Mouse (Mus musculus) small intestine, adult 2 months (tissue): Measurements from ENCODE around the gene Pdpn. TPM values are rescaled to one million over a fixed set of nuclear protein-coding genes. Genes with fewer than 3 reads are reported as not detected.

Experiments used
- H3K27ac ChIP-seq: fragments of 200-500 bp; 2 replicates; pipeline ENCODE4 v1.5.1; 2012; ENCODE audit warnings: low read depth, low read length, control low read depth, inconsistent platforms; ENCODE audit not compliant: insufficient read depth
- H3K27me3 ChIP-seq: fragments of 200-500 bp; 2 replicates; pipeline ENCODE4 v1.6.1; 2012; ENCODE audit warnings: mild to moderate bottlenecking, moderate library complexity, low read length, inconsistent platforms; ENCODE audit not compliant: control insufficient read depth, insufficient read depth
- H3K36me3 ChIP-seq: fragments of 200-500 bp; 2 replicates; pipeline ENCODE4 v1.6.1; 2012; ENCODE audit warnings: mild to moderate bottlenecking, low read length, control low read depth, inconsistent platforms; ENCODE audit not compliant: control insufficient read depth, insufficient read depth
- H3K4me1 ChIP-seq: fragments of 200-500 bp; 2 replicates; pipeline ENCODE4 v1.6.1; 2012; ENCODE audit warnings: low read length, inconsistent platforms, mixed read lengths; ENCODE audit not compliant: control insufficient read depth, insufficient read depth, insufficient read length
- H3K4me3 ChIP-seq: fragments of 200-500 bp; 2 replicates; pipeline ENCODE4 v1.5.1; 2012; ENCODE audit warnings: low read depth, mild to moderate bottlenecking, control low read depth, inconsistent platforms, low read length, moderate library complexity
- CTCF ChIP-seq: fragments of 200-500 bp; IDR thresholded peaks from 2 replicates; pipeline ENCODE4 v1.5.1; 2012; ENCODE audit warnings: low read depth, mild to moderate bottlenecking, control low read depth, inconsistent platforms, low read length, moderate library complexity, mixed read lengths; ENCODE audit not compliant: insufficient replicate concordance, insufficient read length; ENCODE audit errors: extremely low read depth
- POLR2A ChIP-seq: fragments of 200-500 bp; IDR thresholded peaks from 2 replicates; pipeline ENCODE4 v1.6.1; 2012; ENCODE audit warnings: low read depth, mild to moderate bottlenecking, control low read depth, inconsistent platforms, low read length, moderate library complexity
- WGBS: fragments of 180-500 bp; shearing (Covaris S2); methylation state at CpG from one replicate; pipeline ENCODE4 v1.1.7; 2018; 5-methylcytosine and 5-hydroxymethylcytosine counted together
- polyA plus RNA-seq: library from polyadenylated mRNA; depleted of rRNA; stranded (reverse); fragments of >200 nt; gene quantifications from 2 replicates; pipeline ENCODE4 v1.2.3, GENCODE M21; 2012

Pdpn gene
- polyA plus RNA-seq, 1 experiment, result 1.2 TPM

DNA sequence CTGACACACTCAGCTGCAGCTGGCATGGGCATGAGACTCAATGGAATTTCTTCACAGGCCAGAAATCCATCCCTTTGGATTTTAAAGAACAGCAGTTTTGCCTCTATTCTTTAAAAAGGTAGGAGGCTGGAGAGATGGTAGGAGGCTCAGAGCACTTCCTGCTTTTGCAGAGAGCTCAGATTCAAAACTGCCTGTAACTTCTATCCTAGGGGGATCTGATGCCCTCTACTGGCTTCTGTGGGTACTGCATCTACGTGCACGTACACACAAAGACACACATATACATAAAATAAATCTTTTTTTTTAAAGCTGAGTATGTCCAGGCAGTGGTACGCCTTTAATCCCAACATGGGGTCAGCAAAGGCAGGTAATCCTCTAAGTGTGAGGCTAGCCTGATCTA is 19.2 kb downstream of the Pdpn start:
- H3K4me1 ChIP-seq, result no peaks in the 10 kb centered on the region
- H3K27ac ChIP-seq, result no peak overlapping the region
- TF ChIP-seq POLR2A, result no peak
- TF ChIP-seq CTCF, result no peak
- no peaks in the 10 kb centered on the region for H3K27me3 ChIP-seq
- H3K4me3 ChIP-seq, result no peak overlapping the region
- H3K36me3 ChIP-seq, result no peaks in the 10 kb centered on the region
- WGBS, result 85% methylated on average over 3 of the region's 3 CpGs

DNA sequence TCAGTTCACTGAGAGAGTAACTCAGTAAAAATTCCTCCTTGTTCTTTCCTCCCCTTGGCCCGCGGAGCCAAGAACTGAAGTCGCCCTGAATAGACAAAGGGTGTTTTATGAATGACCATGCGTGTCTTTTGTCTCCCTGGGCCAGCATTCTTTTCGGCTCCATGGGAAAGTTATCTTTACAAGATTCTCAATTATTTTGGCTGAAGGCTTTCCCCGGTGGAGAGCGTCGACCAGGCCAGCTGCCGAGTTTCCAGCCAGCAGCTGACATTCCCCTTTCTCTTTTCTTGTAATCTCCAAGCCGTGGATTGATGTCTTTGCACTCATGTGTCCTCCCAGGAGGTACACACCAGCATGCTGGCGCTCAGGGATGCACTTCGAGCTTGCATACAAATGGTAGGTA is 19.7 kb downstream of the Pdpn start:
- Histone ChIP-seq H3K27ac (no peak overlapping the region), H3K4me1 (no peaks in the 10 kb centered on the region), H3K36me3 (no peaks in the 10 kb centered on the region), H3K4me3 (no peak overlapping the region), H3K27me3 (no peaks in the 10 kb centered on the region)
- 77% methylated on average over 12 of the region's 12 CpGs for WGBS
- TF ChIP-seq POLR2A (no peak), CTCF (no peak)

- Histone ChIP-seq H3K27ac (no peak overlapping the region), H3K4me1 (no peaks in the 10 kb centered on the region), H3K27me3 (no peaks in the 10 kb centered on the region), H3K4me3 (no peak overlapping the region), H3K36me3 (no peaks in the 10 kb centered on the region)
- 83% methylated on average over 5 of the region's 5 CpGs for WGBS
- TF ChIP-seq CTCF (no peak), POLR2A (no peak)
Observed at GRCm38 (mm10) chr4:143279016-143279415, 20.3 kb downstream of the Pdpn start.

DNA sequence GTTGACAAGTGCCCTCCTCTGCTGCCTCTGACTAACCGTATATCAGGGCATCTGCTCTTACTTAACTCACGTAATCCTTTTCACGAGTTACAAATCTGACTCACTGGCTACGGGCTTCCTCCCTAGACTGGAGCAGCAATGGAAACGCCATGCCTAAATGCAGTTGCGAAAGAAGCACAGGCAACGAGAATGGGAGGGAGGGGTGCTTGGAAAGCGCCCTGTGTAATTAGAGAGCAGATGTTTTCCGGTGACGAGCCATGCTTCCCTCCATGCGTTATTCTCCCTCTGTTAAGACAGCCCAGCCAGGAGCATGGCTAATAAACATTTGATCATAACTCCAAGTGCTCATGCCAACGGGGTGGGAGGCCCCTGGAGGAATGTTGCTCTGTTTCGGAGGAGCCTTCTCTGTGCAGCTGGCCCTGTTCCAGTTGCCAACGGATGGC is 20.9 kb downstream of the Pdpn start:
- H3K4me3 ChIP-seq, result no peak overlapping the region
- peak overlapping the region; percentile 28; the same call in 1 of the 2 replicates for H3K27ac ChIP-seq
- TF ChIP-seq POLR2A, result no peak
- no peak for TF ChIP-seq CTCF
- WGBS, result 52% methylated on average over 14 of the region's 14 CpGs
- H3K27me3 ChIP-seq, result no peaks in the 10 kb centered on the region
- H3K4me1 ChIP-seq, result no peaks in the 10 kb centered on the region
- H3K36me3 ChIP-seq, result no peaks in the 10 kb centered on the region

- no peaks in the 10 kb centered on the region for H3K36me3 ChIP-seq
- H3K4me3 ChIP-seq, result no peak overlapping the region
- no peak overlapping the region for H3K27ac ChIP-seq
- H3K4me1 ChIP-seq, result no peaks in the 10 kb centered on the region
- H3K27me3 ChIP-seq, result no peaks in the 10 kb centered on the region
- no peak for TF ChIP-seq CTCF
- TF ChIP-seq POLR2A, result no peak
- 82% methylated on average over 6 of the region's 6 CpGs for WGBS
Observed at GRCm38 (mm10) chr4:143277319-143277718, 22.0 kb downstream of the Pdpn start.

DNA sequence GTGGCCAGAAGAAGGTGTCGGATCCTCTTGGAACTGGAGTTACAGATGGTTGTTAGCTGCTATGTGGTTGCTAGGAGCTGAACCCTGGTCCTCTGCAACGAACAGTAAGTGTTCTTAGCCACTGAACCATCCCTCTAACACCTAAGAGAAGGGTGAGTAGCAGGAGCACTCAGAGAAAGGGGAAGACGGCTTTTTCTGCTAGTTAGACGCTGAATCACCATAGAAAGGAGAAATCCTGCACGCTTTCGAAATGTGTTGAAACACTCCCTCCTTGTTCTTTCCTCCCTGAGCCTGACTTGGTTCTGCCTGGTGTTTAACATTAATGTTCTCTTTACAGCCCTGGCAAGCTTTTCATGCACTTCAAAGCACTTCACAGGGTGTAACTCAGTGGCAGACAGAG is 27.8 kb downstream of the Pdpn start:
- Histone ChIP-seq H3K27ac (no peak overlapping the region), H3K4me1 (no peaks in the 10 kb centered on the region), H3K36me3 (no peaks in the 10 kb centered on the region), H3K4me3 (no peak overlapping the region), H3K27me3 (no peaks in the 10 kb centered on the region)
- TF ChIP-seq POLR2A, result no peak
- no peak for TF ChIP-seq CTCF
- 73% methylated on average over 6 of the region's 6 CpGs for WGBS

DNA sequence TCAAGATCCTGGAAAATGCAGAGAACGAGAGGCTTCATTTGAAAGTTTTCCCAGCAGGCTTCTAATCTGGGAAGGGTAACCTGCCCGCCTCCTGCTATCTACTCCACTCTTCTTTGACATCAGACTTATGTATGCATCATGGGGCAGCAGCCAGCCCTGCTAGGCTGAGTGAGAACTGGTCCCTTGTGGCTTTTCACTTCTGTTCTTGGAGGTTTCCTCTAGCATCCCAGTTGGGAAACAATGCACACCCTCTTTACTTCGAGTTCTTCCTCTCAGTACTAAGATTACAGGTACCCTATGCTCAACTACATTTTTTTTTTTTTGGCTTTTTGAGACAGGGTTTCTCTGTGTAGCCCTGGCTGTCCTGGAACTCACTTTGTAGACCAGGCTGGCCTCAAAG is 28.5 kb downstream of the Pdpn start:
- Histone ChIP-seq H3K4me3 (no peak overlapping the region), H3K27me3 (no peaks in the 10 kb centered on the region), H3K36me3 (no peaks in the 10 kb centered on the region), H3K4me1 (no peaks in the 10 kb centered on the region), H3K27ac (no peak overlapping the region)
- WGBS, result 27% methylated on average over 3 of the region's 3 CpGs
- TF ChIP-seq CTCF, result no peak
- TF ChIP-seq POLR2A, result no peak

GRCm38 (mm10) chr4:143262696-143263095 is 36.7 kb downstream of the Pdpn start:
- no peaks in the 10 kb centered on the region for H3K4me1 ChIP-seq
- H3K4me3 ChIP-seq, result no peak overlapping the region
- WGBS, result 86% methylated on average over 12 of the region's 12 CpGs
- TF ChIP-seq POLR2A (no peak), CTCF (no peak)
- H3K27me3 ChIP-seq, result no peaks in the 10 kb centered on the region
- no peaks in the 10 kb centered on the region for H3K36me3 ChIP-seq
- H3K27ac ChIP-seq, result no peak overlapping the region
